22 mouse cellular contexts compared by ENCODE assay signal in the genomic region with DNA sequence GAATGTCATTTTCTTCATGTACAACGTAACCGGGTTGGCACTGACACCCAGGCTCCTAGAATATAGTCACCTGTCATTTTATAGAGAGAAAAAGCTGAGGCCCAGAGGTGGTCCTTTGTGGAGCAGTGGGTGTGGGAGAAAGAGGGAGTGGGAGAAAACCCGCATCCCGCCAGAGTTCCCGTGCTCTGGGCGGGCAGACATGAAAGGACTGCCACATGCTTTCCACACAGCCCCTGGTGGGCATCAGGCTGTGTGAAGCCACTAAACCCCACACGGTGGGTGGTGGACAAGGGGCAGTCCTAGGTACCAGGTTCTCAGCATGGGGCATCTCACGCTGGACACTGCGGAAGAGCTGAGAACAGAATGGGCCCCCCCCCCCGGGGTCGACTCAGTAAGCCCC. TPM values are rescaled to one million over a fixed set of nuclear protein-coding genes. Genes with fewer than 3 reads are reported as not detected.
DNase-seq lines count a peak whose midpoint lies in the region; ATAC-seq lines count a peak whose summit lies in the region.
"Had no signal": no experiment of that assay in that cellular context is flagged by ENCODE, and none has a peak within 500 bp of the region (broad histone marks: within the 10 kb centered on the region; RNA-seq: fewer than 3 reads in every experiment).

No protein-coding gene starts in this region.

- H3K4me3 ChIP-seq in hindbrain, embryonic 13.5 days: no peak overlapping the region
- no peak overlapping the region for H3K4me3 ChIP-seq in hindbrain, embryonic 16.5 days (ENCODE audit: low read length)
- H3K4me3 ChIP-seq in forebrain, embryonic 10.5 days: no peak overlapping the region
- H3K4me3 ChIP-seq in forebrain, embryonic 13.5 days: no peak overlapping the region
- no peak overlapping the region for H3K4me3 ChIP-seq in midbrain, embryonic 15.5 days
- H3K4me3 ChIP-seq in liver, embryonic 12.5 days: no peak overlapping the region
- H3K4me3 ChIP-seq: embryonic facial prominence, embryonic 15.5 days; heart, embryonic 15.5 days; liver, embryonic 13.5 days; lung, embryonic 15.5 days had no signal

- H3K27me3 ChIP-seq in hindbrain, embryonic 13.5 days: 0 out of 2 replicates have a peak, but pooled peaks cover 5% of the 10 kb centered on the region
- peaks cover 2% of the 10 kb centered on the region; the same call in 1 of the 2 replicates for H3K27me3 ChIP-seq in hindbrain, embryonic 16.5 days (replicated peaks; ENCODE audit: control insufficient read depth, insufficient read depth, low read length)
- no peaks in the 10 kb centered on the region for H3K27me3 ChIP-seq in forebrain, embryonic 10.5 days (ENCODE audit: poor library complexity, severe bottlenecking)
- H3K27me3 ChIP-seq in forebrain, embryonic 13.5 days: no peaks in the 10 kb centered on the region
- no peaks in the 10 kb centered on the region for H3K27me3 ChIP-seq in midbrain, embryonic 15.5 days (replicated peaks)
- peaks cover 24% of the 10 kb centered on the region for H3K27me3 ChIP-seq in liver, embryonic 12.5 days (replicated peaks)
- H3K27me3 ChIP-seq: embryonic facial prominence, embryonic 15.5 days; heart, embryonic 15.5 days; liver, embryonic 13.5 days; lung, embryonic 15.5 days; Patski had no signal

- WGBS in hindbrain, embryonic 13.5 days: 79% methylated on average over 11 of the region's 11 CpGs
- WGBS in hindbrain, embryonic 16.5 days: 78% methylated on average over 11 of the region's 11 CpGs
- WGBS in forebrain, embryonic 10.5 days: 84% methylated on average over 11 of the region's 11 CpGs
- 81% methylated on average over 11 of the region's 11 CpGs for WGBS in forebrain, embryonic 13.5 days
- 82% methylated on average over 11 of the region's 11 CpGs for WGBS in midbrain, embryonic 15.5 days
- WGBS in liver, embryonic 12.5 days (ENCODE audit: insufficient replicate concordance): 77% methylated on average over 11 of the region's 11 CpGs

- H3K27ac ChIP-seq in hindbrain, embryonic 13.5 days: peak overlapping the region; percentile 68
- no peak overlapping the region; the same call in 1 of the 2 replicates for H3K27ac ChIP-seq in hindbrain, embryonic 16.5 days (ENCODE audit: low read depth, low read length)
- peak overlapping the region; percentile 13 for H3K27ac ChIP-seq in forebrain, embryonic 10.5 days
- peak overlapping the region; percentile 76 for H3K27ac ChIP-seq in forebrain, embryonic 13.5 days
- no peak overlapping the region for H3K27ac ChIP-seq in midbrain, embryonic 15.5 days
- H3K27ac ChIP-seq in liver, embryonic 12.5 days: no peak overlapping the region
- H3K27ac ChIP-seq: embryonic facial prominence, embryonic 15.5 days; heart, embryonic 15.5 days; liver, embryonic 13.5 days; lung, embryonic 15.5 days; macrophage had no signal

- H3K36me3 ChIP-seq in hindbrain, embryonic 13.5 days: no peaks in the 10 kb centered on the region
- no peaks in the 10 kb centered on the region for H3K36me3 ChIP-seq in hindbrain, embryonic 16.5 days (ENCODE audit: control insufficient read depth, insufficient read depth, low read length)
- H3K36me3 ChIP-seq in forebrain, embryonic 10.5 days (replicated peaks): no peaks in the 10 kb centered on the region
- H3K36me3 ChIP-seq in forebrain, embryonic 13.5 days (ENCODE audit: poor library complexity, severe bottlenecking): no peaks in the 10 kb centered on the region
- no peaks in the 10 kb centered on the region for H3K36me3 ChIP-seq in midbrain, embryonic 15.5 days (replicated peaks)
- no peaks in the 10 kb centered on the region for H3K36me3 ChIP-seq in liver, embryonic 12.5 days
- H3K36me3 ChIP-seq: embryonic facial prominence, embryonic 15.5 days; heart, embryonic 15.5 days; liver, embryonic 13.5 days; lung, embryonic 15.5 days had no signal

- peaks cover 21% of the 10 kb centered on the region for H3K4me1 ChIP-seq in hindbrain, embryonic 13.5 days (replicated peaks)
- H3K4me1 ChIP-seq in hindbrain, embryonic 16.5 days (ENCODE audit: control insufficient read depth, insufficient read depth, low read depth, low read length): peaks cover 12% of the 10 kb centered on the region
- peaks cover 33% of the 10 kb centered on the region for H3K4me1 ChIP-seq in forebrain, embryonic 10.5 days
- peaks cover 34% of the 10 kb centered on the region for H3K4me1 ChIP-seq in forebrain, embryonic 13.5 days
- peaks cover 17% of the 10 kb centered on the region for H3K4me1 ChIP-seq in midbrain, embryonic 15.5 days
- peaks cover 11% of the 10 kb centered on the region; the same call in 1 of the 2 replicates for H3K4me1 ChIP-seq in liver, embryonic 12.5 days
- H3K4me1 ChIP-seq: liver, embryonic 13.5 days had no signal

- H3K9me3 ChIP-seq in hindbrain, embryonic 13.5 days: no peaks in the 10 kb centered on the region
- no peaks in the 10 kb centered on the region for H3K9me3 ChIP-seq in hindbrain, embryonic 16.5 days (ENCODE audit: control insufficient read depth, low read length)
- H3K9me3 ChIP-seq in forebrain, embryonic 10.5 days: no peaks in the 10 kb centered on the region
- H3K9me3 ChIP-seq in forebrain, embryonic 13.5 days (replicated peaks): no peaks in the 10 kb centered on the region
- no peaks in the 10 kb centered on the region for H3K9me3 ChIP-seq in midbrain, embryonic 15.5 days
- no peaks in the 10 kb centered on the region for H3K9me3 ChIP-seq in liver, embryonic 12.5 days (replicated peaks)
- H3K9me3 ChIP-seq: embryonic facial prominence, embryonic 15.5 days; heart, embryonic 15.5 days; liver, embryonic 13.5 days; lung, embryonic 15.5 days had no signal

- DNase-seq in forebrain, embryonic 10.5 days (ENCODE audit: extremely low spot score, low spot score): no peak
- DNase-seq in thymus, postnatal 36 days: no peak
- DNase-seq: adrenal gland, postnatal 14 days; embryo, embryonic 11 days; heart, adult 18-20 months; kidney, adult 9 months; kidney, postnatal 4 days; liver, embryonic 13.5 days; retina, postnatal 1 day had no signal

- ATAC-seq in hindbrain, embryonic 13.5 days (ENCODE audit: low FRiP score): no peak
- ATAC-seq in hindbrain, embryonic 16.5 days: no peak
- peak; percentile 24; the same call in 1 of the 2 replicates for ATAC-seq in forebrain, embryonic 13.5 days
- peak; percentile 28; the same call in 1 of the 2 replicates for ATAC-seq in midbrain, embryonic 15.5 days (replicated peaks)
- no peak for ATAC-seq in liver, embryonic 12.5 days
- ATAC-seq: activated CD4-positive, CD25-positive, alpha-beta regulatory T cell, adult 4 months; Patski had no signal

- no peak overlapping the region for H3K4me2 ChIP-seq in hindbrain, embryonic 13.5 days
- H3K4me2 ChIP-seq in hindbrain, embryonic 16.5 days (ENCODE audit: low read length): no peak overlapping the region
- H3K4me2 ChIP-seq in forebrain, embryonic 13.5 days: peak overlapping the region; percentile 3; the same call in 1 of the 2 replicates
- no peak overlapping the region for H3K4me2 ChIP-seq in midbrain, embryonic 15.5 days
- no peak overlapping the region for H3K4me2 ChIP-seq in liver, embryonic 12.5 days
- H3K4me2 ChIP-seq: embryonic facial prominence, embryonic 15.5 days; heart, embryonic 15.5 days; liver, embryonic 13.5 days; lung, embryonic 15.5 days had no signal

- no peak overlapping the region for H3K9ac ChIP-seq in hindbrain, embryonic 13.5 days
- H3K9ac ChIP-seq in hindbrain, embryonic 16.5 days (ENCODE audit: low read depth, low read length): no peak overlapping the region
- H3K9ac ChIP-seq in forebrain, embryonic 13.5 days: no peak overlapping the region
- H3K9ac ChIP-seq in midbrain, embryonic 15.5 days: no peak overlapping the region
- H3K9ac ChIP-seq in liver, embryonic 12.5 days: no peak overlapping the region
- H3K9ac ChIP-seq: embryonic facial prominence, embryonic 15.5 days; heart, embryonic 15.5 days; liver, embryonic 13.5 days; lung, embryonic 15.5 days had no signal

RNA-seq across cellular contexts. Expression of gene Smndc1, which starts 40.6 kb away (rescaled TPM):
- 38.7 and 41.6 TPM in 2 replicates for polyA plus RNA-seq in hindbrain, embryonic 13.5 days (2015; fragmentation: Nextera tagmentation; extraction: Ambion mirVana)
- polyA plus RNA-seq in hindbrain, embryonic 16.5 days (2015; fragmentation: Nextera tagmentation; extraction: Ambion mirVana): 26.9 and 29.8 TPM in 2 replicates
- 45.4 and 47.2 TPM in 2 replicates for polyA plus RNA-seq in forebrain, embryonic 10.5 days (2016; fragmentation: Nextera tagmentation; extraction: Ambion mirVana)
- 48.7 and 50.9 TPM in 2 replicates for polyA plus RNA-seq in forebrain, embryonic 13.5 days (2015; fragmentation: Nextera tagmentation; extraction: Ambion mirVana)
- 31.9 and 32.4 TPM in 2 replicates for polyA plus RNA-seq in midbrain, embryonic 15.5 days (2015; fragmentation: Nextera tagmentation; extraction: Ambion mirVana)
- polyA plus RNA-seq in liver, embryonic 12.5 days (2016; fragmentation: Nextera tagmentation; extraction: Ambion mirVana): 29.3 and 30.6 TPM in 2 replicates

RNA-seq across cellular contexts. Expression of gene Gm10197, which starts 59.4 kb away (rescaled TPM):
- not detected in 2 replicates for polyA plus RNA-seq in hindbrain, embryonic 13.5 days (2015; fragmentation: Nextera tagmentation; extraction: Ambion mirVana)
- not detected in 2 replicates for polyA plus RNA-seq in hindbrain, embryonic 16.5 days (2015; fragmentation: Nextera tagmentation; extraction: Ambion mirVana)
- polyA plus RNA-seq in forebrain, embryonic 10.5 days (2016; fragmentation: Nextera tagmentation; extraction: Ambion mirVana): not detected in 2 replicates
- not detected in 2 replicates for polyA plus RNA-seq in forebrain, embryonic 13.5 days (2015; fragmentation: Nextera tagmentation; extraction: Ambion mirVana)
- 7.7 TPM in 1 of 2 replicates, not detected in the other for polyA plus RNA-seq in midbrain, embryonic 15.5 days (2015; fragmentation: Nextera tagmentation; extraction: Ambion mirVana)
- not detected in 2 replicates for polyA plus RNA-seq in liver, embryonic 12.5 days (2016; fragmentation: Nextera tagmentation; extraction: Ambion mirVana)
- polyA plus RNA-seq: activated CD4-positive, CD25-positive, alpha-beta regulatory T cell, adult 4 months; C2C12; embryonic facial prominence, embryonic 15.5 days; heart, embryonic 15.5 days; liver, embryonic 13.5 days; macrophage; small intestine, adult 2 months had no signal

Comparison
In these comparisons a context has a peak if more than half of its experiments do, and no peak if none do; other contexts are left out.
1. H3K27ac ChIP-seq: peak in hindbrain, embryonic 13.5 days (single experiment), forebrain, embryonic 10.5 days (single experiment) and forebrain, embryonic 13.5 days (single experiment); none in hindbrain, embryonic 16.5 days (single experiment), midbrain, embryonic 15.5 days (single experiment) and liver, embryonic 12.5 days (single experiment).
2. ATAC-seq: peak in forebrain, embryonic 13.5 days (single experiment) and midbrain, embryonic 15.5 days (single experiment); none in hindbrain, embryonic 13.5 days (single experiment), hindbrain, embryonic 16.5 days (single experiment) and liver, embryonic 12.5 days (single experiment).